ENCODE assay signal across 16 mouse cellular contexts in genomic region chr16:97685603-97686285, GRCm38 (mm10).
DNase-seq lines count a peak whose midpoint lies in the region; ATAC-seq lines count a peak whose summit lies in the region.
"Had no signal": no experiment of that assay in that cellular context is flagged by ENCODE, and none has a peak within 500 bp of the region (broad histone marks: within the 10 kb centered on the region; RNA-seq: fewer than 3 reads in every experiment).

No protein-coding gene starts in this region.

- no peak overlapping the region for H3K9ac ChIP-seq in liver, embryonic 12.5 days
- H3K9ac ChIP-seq: hindbrain, embryonic 14.5 days; neural tube, embryonic 13.5 days had no signal

- no peaks in the 10 kb centered on the region for H3K9me3 ChIP-seq in liver, embryonic 12.5 days (replicated peaks)
- H3K9me3 ChIP-seq: neural tube, embryonic 13.5 days had no signal

- no peaks in the 10 kb centered on the region for H3K36me3 ChIP-seq in liver, embryonic 12.5 days
- H3K36me3 ChIP-seq: neural tube, embryonic 13.5 days had no signal

- no peak overlapping the region for H3K4me2 ChIP-seq in liver, embryonic 12.5 days
- H3K4me2 ChIP-seq: hindbrain, embryonic 14.5 days; neural tube, embryonic 13.5 days had no signal

- H3K27me3 ChIP-seq in liver, embryonic 12.5 days (replicated peaks) = no peaks in the 10 kb centered on the region
- H3K27me3 ChIP-seq: neural tube, embryonic 13.5 days had no signal

- DNase-seq in 3134 (ENCODE audit: extremely low read depth, insufficient read length, low spot score) = peak; percentile 32
- DNase-seq in NIH3T3 (ENCODE audit: low read depth) = peak; percentile 34
- DNase-seq in kidney, postnatal 14 days = peak; percentile 58
- peak; percentile 65 for DNase-seq in lung, postnatal 10 days
- no peak for DNase-seq in cerebellum, adult 11 months
- no peak for DNase-seq in adrenal gland, adult 18-20 months (ENCODE audit: low spot score in 2 of 2)
- DNase-seq: adrenal gland, adult 2 months; cerebellum, adult 9-10 months; heart, adult 11 months; right cerebral cortex, adult 18-20 months; spleen, adult 18-20 months; thymus, adult 2 months had no signal

- WGBS in liver, embryonic 12.5 days (ENCODE audit: insufficient replicate concordance) = 44% methylated on average over 1 of the region's 1 CpGs

- H3K27ac ChIP-seq in liver, embryonic 12.5 days = no peak overlapping the region
- H3K27ac ChIP-seq: hindbrain, embryonic 14.5 days; neural tube, embryonic 13.5 days had no signal

- no peak for ATAC-seq in liver, embryonic 12.5 days
- no peak for ATAC-seq in CD4-positive, CD25-positive, alpha-beta regulatory T cell, adult 4 months

- no peaks in the 10 kb centered on the region for H3K4me1 ChIP-seq in liver, embryonic 12.5 days
- H3K4me1 ChIP-seq: neural tube, embryonic 13.5 days had no signal

- no peak overlapping the region for H3K4me3 ChIP-seq in liver, embryonic 12.5 days
- H3K4me3 ChIP-seq: neural tube, embryonic 13.5 days had no signal

Comparison
In these comparisons a context has a peak if more than half of its experiments do, and no peak if none do; other contexts are left out.
1. DNase-seq: peak in 3134 (single experiment), NIH3T3 (single experiment), kidney, postnatal 14 days (single experiment) and lung, postnatal 10 days (single experiment); none in cerebellum, adult 11 months (single experiment) and adrenal gland, adult 18-20 months (0 of 2).